In the genomic region with DNA sequence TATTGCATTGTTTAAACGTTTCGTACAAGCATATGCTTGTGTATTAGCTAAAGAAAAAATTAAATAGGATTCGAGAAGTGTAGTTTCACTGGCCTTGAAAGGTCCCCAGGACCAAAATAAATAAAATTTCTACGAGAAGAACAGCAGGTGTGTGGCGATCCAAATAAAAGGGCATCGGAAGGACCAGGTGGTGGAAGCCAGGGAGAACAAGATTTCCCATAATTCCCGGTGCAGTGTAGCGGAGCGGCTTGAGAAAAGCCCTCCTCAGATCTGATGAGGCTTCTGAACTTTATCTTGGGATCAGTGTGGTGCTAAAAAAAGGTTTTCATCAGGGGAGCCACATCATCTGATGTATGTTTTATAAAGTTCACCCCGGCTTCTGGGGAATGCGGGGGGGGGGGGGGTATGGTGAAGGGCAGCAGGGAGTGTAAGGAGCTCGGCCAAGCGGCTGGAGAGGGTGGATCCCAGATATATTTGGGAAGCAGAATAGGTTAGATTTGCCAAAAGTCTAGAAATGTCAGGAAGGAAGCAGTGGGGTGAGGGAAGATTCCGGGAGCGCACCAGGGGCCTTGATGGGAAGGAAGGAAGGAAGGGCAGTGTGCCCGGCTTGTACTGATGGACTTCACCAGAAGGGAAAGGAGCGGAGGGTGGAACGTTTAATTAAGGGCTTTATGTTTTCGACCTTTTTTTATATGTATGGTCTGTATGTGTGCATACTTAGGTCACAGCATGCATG, we compare ENCODE assay signal across 9 mouse cellular contexts. TPM values are rescaled to one million over a fixed set of nuclear protein-coding genes. Genes with fewer than 3 reads are reported as not detected.
DNase-seq lines count a peak whose midpoint lies in the region; ATAC-seq and TF ChIP-seq lines count a peak whose summit lies in the region.
"Had no signal": no experiment of that assay in that cellular context is flagged by ENCODE, and none has a peak within 500 bp of the region (broad histone marks: within the 10 kb centered on the region; RNA-seq: fewer than 3 reads in every experiment).

No protein-coding gene starts in this region.

- TF ChIP-seq CTCF in heart, postnatal 0 days (IDR thresholded peaks at IDR 0.05; ENCODE audit: low read depth): no peak

- H3K36me3 ChIP-seq in kidney, embryonic 15.5 days: no peaks in the 10 kb centered on the region
- H3K36me3 ChIP-seq in heart, postnatal 0 days (replicated peaks; ENCODE audit: control insufficient read depth, insufficient read depth, low read length): no peaks in the 10 kb centered on the region
- 0 out of 2 replicates have a peak, but pooled peaks cover 3% of the 10 kb centered on the region for H3K36me3 ChIP-seq in midbrain, embryonic 14.5 days (ENCODE audit: control insufficient read depth, insufficient read depth, low read length)
- H3K36me3 ChIP-seq: embryonic facial prominence, embryonic 15.5 days had no signal

- H3K4me2 ChIP-seq in kidney, embryonic 15.5 days: peak overlapping the region; percentile 81
- H3K4me2 ChIP-seq in heart, postnatal 0 days (ENCODE audit: low read depth, low read length): peak overlapping the region; percentile 31
- peak overlapping the region; percentile 56; the same call in 1 of the 2 replicates for H3K4me2 ChIP-seq in midbrain, embryonic 14.5 days (ENCODE audit: low read length)

- H3K4me3 ChIP-seq in kidney, embryonic 15.5 days (replicated peaks): 0 out of 2 replicates have a peak overlapping the region, but pooled peaks have one; percentile 8
- H3K4me3 ChIP-seq in heart, postnatal 0 days (ENCODE audit: low read depth, low read length): peak overlapping the region; percentile 22; the same call in 1 of the 2 replicates
- H3K4me3 ChIP-seq in midbrain, embryonic 14.5 days (replicated peaks; ENCODE audit: low read depth, low read length): no peak overlapping the region

- H3K27ac ChIP-seq in kidney, embryonic 15.5 days: peak overlapping the region; percentile 99
- H3K27ac ChIP-seq in heart, postnatal 0 days (ENCODE audit: low read depth): no peak overlapping the region; the same call in none of the 2 replicates
- no peak overlapping the region; the same call in 1 of the 2 replicates for H3K27ac ChIP-seq in midbrain, embryonic 14.5 days (replicated peaks; ENCODE audit: low read depth, low read length)

- WGBS in kidney, embryonic 15.5 days: 61% methylated on average over 19 of the region's 19 CpGs
- WGBS in heart, postnatal 0 days: 54% methylated on average over 19 of the region's 19 CpGs
- 72% methylated on average over 19 of the region's 19 CpGs for WGBS in midbrain, embryonic 14.5 days

- no peak for DNase-seq in kidney, adult 11 months
- DNase-seq in cerebellum, adult 11 months: peak; percentile 40
- DNase-seq in heart, postnatal 0 days (ENCODE audit: low spot score): no peak
- DNase-seq in midbrain, embryonic 14.5 days: peak; percentile 42
- DNase-seq in c-Kit-positive CD71-positive TER-119-positive erythroid progenitor cells, embryonic 14.5 days (ENCODE audit: low spot score): no peak
- no peak for DNase-seq in frontal cortex, postnatal 10 days (ENCODE audit: low spot score in 2 of 2)
- DNase-seq in adrenal gland, postnatal 4 days (ENCODE audit: low spot score in 2 of 2): no peak

- peaks cover 26% of the 10 kb centered on the region for H3K4me1 ChIP-seq in kidney, embryonic 15.5 days
- H3K4me1 ChIP-seq in heart, postnatal 0 days (ENCODE audit: control insufficient read depth, insufficient read depth): peaks cover 4% of the 10 kb centered on the region; the same call in 1 of the 2 replicates
- peaks cover 13% of the 10 kb centered on the region for H3K4me1 ChIP-seq in midbrain, embryonic 14.5 days (ENCODE audit: control insufficient read depth, insufficient read depth, low read length)

- TF ChIP-seq EP300 in heart, postnatal 0 days (IDR thresholded peaks at IDR 0.05; ENCODE audit: low read depth): no peak

- H3K9ac ChIP-seq in kidney, embryonic 15.5 days: no peak overlapping the region
- H3K9ac ChIP-seq in heart, postnatal 0 days (replicated peaks; ENCODE audit: low read depth, low read length): no peak overlapping the region
- H3K9ac ChIP-seq in midbrain, embryonic 14.5 days (replicated peaks; ENCODE audit: low read length): no peak overlapping the region
- H3K9ac ChIP-seq: embryonic facial prominence, embryonic 15.5 days had no signal

- no peaks in the 10 kb centered on the region for H3K9me3 ChIP-seq in kidney, embryonic 15.5 days (replicated peaks)
- no peaks in the 10 kb centered on the region for H3K9me3 ChIP-seq in heart, postnatal 0 days (replicated peaks; ENCODE audit: control insufficient read depth, low read length)
- no peaks in the 10 kb centered on the region for H3K9me3 ChIP-seq in midbrain, embryonic 14.5 days (ENCODE audit: control insufficient read depth, low read length)
- H3K9me3 ChIP-seq: embryonic facial prominence, embryonic 15.5 days had no signal

- no peaks in the 10 kb centered on the region for H3K27me3 ChIP-seq in kidney, embryonic 15.5 days
- H3K27me3 ChIP-seq in heart, postnatal 0 days (ENCODE audit: control insufficient read depth, insufficient read depth, low read length): no peaks in the 10 kb centered on the region
- H3K27me3 ChIP-seq in midbrain, embryonic 14.5 days (ENCODE audit: control insufficient read depth, insufficient read depth, low read length): no peaks in the 10 kb centered on the region
- H3K27me3 ChIP-seq: embryonic facial prominence, embryonic 15.5 days had no signal

- no peak for ATAC-seq in kidney, embryonic 15.5 days (replicated peaks; ENCODE audit: low FRiP score)
- no peak for ATAC-seq in heart, postnatal 0 days (ENCODE audit: insufficient read depth, low read depth)
- no peak for ATAC-seq in midbrain, embryonic 14.5 days (ENCODE audit: low FRiP score, low TSS enrichment)

RNA-seq across cellular contexts. Expression of gene 4930519P11Rik, which starts 1.8 kb away (rescaled TPM):
- 0.62 TPM in 1 of 2 replicates, not detected in the other for polyA plus RNA-seq in kidney, embryonic 15.5 days (2015; fragmentation: Nextera tagmentation; extraction: Ambion mirVana)
- total RNA-seq in heart, postnatal 0 days (2014; rRNA removed; ENCODE audit: low replicate concordance): not detected in 2 replicates
- not detected in 2 replicates for polyA plus RNA-seq in heart, postnatal 0 days (2015; fragmentation: Nextera tagmentation; extraction: Ambion mirVana)
- 0.50 and 1.6 TPM in 2 replicates for polyA plus RNA-seq in midbrain, embryonic 14.5 days (2014; fragmentation: Nextera tagmentation; extraction: Ambion mirVana)
- 1 to 10 TPM in 1 of 2 experiments, under 1 TPM in 1; 0.71 to 1.3 TPM for total RNA-seq in adrenal gland, postnatal 4 days (2021)

RNA-seq across cellular contexts. Expression of gene Zfp341, which starts 1.9 kb away (rescaled TPM):
- polyA plus RNA-seq in kidney, embryonic 15.5 days (2015; fragmentation: Nextera tagmentation; extraction: Ambion mirVana): 0.85 and 1.00 TPM in 2 replicates
- total RNA-seq in heart, postnatal 0 days (2014; rRNA removed; ENCODE audit: low replicate concordance): 1.1 and 4.4 TPM in 2 replicates
- polyA plus RNA-seq in heart, postnatal 0 days (2015; fragmentation: Nextera tagmentation; extraction: Ambion mirVana): 0.40 and 0.54 TPM in 2 replicates
- 2.2 and 2.6 TPM in 2 replicates for polyA plus RNA-seq in midbrain, embryonic 14.5 days (2014; fragmentation: Nextera tagmentation; extraction: Ambion mirVana)
- 1 to 10 TPM; 3.3 to 3.6 TPM for total RNA-seq in adrenal gland, postnatal 4 days (2021)

RNA-seq across cellular contexts. Expression of gene Pxmp4, which starts 11.5 kb away (rescaled TPM):
- polyA plus RNA-seq in kidney, embryonic 15.5 days (2015; fragmentation: Nextera tagmentation; extraction: Ambion mirVana): 27.7 and 29.8 TPM in 2 replicates
- total RNA-seq in heart, postnatal 0 days (2014; rRNA removed; ENCODE audit: low replicate concordance): 29.4 and 97.5 TPM in 2 replicates
- 40.0 and 42.7 TPM in 2 replicates for polyA plus RNA-seq in heart, postnatal 0 days (2015; fragmentation: Nextera tagmentation; extraction: Ambion mirVana)
- 14.2 and 15.0 TPM in 2 replicates for polyA plus RNA-seq in midbrain, embryonic 14.5 days (2014; fragmentation: Nextera tagmentation; extraction: Ambion mirVana)
- total RNA-seq in adrenal gland, postnatal 4 days (2021): 10 to 100 TPM; 29.8 to 34.2 TPM

RNA-seq across cellular contexts. Expression of gene Chmp4b, which starts 36.5 kb away (rescaled TPM):
- polyA plus RNA-seq in kidney, embryonic 15.5 days (2015; fragmentation: Nextera tagmentation; extraction: Ambion mirVana): 24.6 and 24.8 TPM in 2 replicates
- 75.6 and 80.7 TPM in 2 replicates for total RNA-seq in heart, postnatal 0 days (2014; rRNA removed; ENCODE audit: low replicate concordance)
- polyA plus RNA-seq in heart, postnatal 0 days (2015; fragmentation: Nextera tagmentation; extraction: Ambion mirVana): 20.1 and 23.5 TPM in 2 replicates
- polyA plus RNA-seq in midbrain, embryonic 14.5 days (2014; fragmentation: Nextera tagmentation; extraction: Ambion mirVana): 20.4 and 32.4 TPM in 2 replicates
- 100 to 1,000 TPM; 214 to 228 TPM for total RNA-seq in adrenal gland, postnatal 4 days (2021)

RNA-seq across cellular contexts. Expression of gene E2f1, which starts 45.3 kb away (rescaled TPM):
- 20.7 and 21.0 TPM in 2 replicates for polyA plus RNA-seq in kidney, embryonic 15.5 days (2015; fragmentation: Nextera tagmentation; extraction: Ambion mirVana)
- 8.4 and 11.0 TPM in 2 replicates for total RNA-seq in heart, postnatal 0 days (2014; rRNA removed; ENCODE audit: low replicate concordance)
- polyA plus RNA-seq in heart, postnatal 0 days (2015; fragmentation: Nextera tagmentation; extraction: Ambion mirVana): 6.1 and 6.4 TPM in 2 replicates
- polyA plus RNA-seq in midbrain, embryonic 14.5 days (2014; fragmentation: Nextera tagmentation; extraction: Ambion mirVana): 3.1 and 3.2 TPM in 2 replicates
- total RNA-seq in adrenal gland, postnatal 4 days (2021): 10 to 100 TPM; 20.5 to 23.3 TPM

Comparison
In these comparisons a context has a peak if more than half of its experiments do, and no peak if none do; other contexts are left out.
1. H3K4me2 ChIP-seq: peak in every context shown above with its lines; median percentile 81 in kidney, embryonic 15.5 days; 56 in midbrain, embryonic 14.5 days; 31 in heart, postnatal 0 days.
2. DNase-seq: peak in cerebellum, adult 11 months (single experiment) and midbrain, embryonic 14.5 days (single experiment); none in kidney, adult 11 months (single experiment), heart, postnatal 0 days (single experiment), c-Kit-positive CD71-positive TER-119-positive erythroid progenitor cells, embryonic 14.5 days (single experiment), frontal cortex, postnatal 10 days (0 of 2) and adrenal gland, postnatal 4 days (0 of 2).